27 mouse cellular contexts compared by ENCODE assay signal in genomic region chr3:50654441-50654840, GRCm38 (mm10).
"Had no signal": no experiment of that assay in that cellular context is flagged by ENCODE, and none has a peak within 500 bp of the region (broad histone marks: within the 10 kb centered on the region; RNA-seq: fewer than 3 reads in every experiment).

No protein-coding gene starts in this region.

- H3K4me1 ChIP-seq: embryonic facial prominence, embryonic 10.5 days; embryonic facial prominence, embryonic 12.5 days; embryonic facial prominence, embryonic 13.5 days; embryonic facial prominence, embryonic 15.5 days; forebrain, embryonic 10.5 days; forebrain, embryonic 12.5 days; forebrain, embryonic 13.5 days; forebrain, embryonic 15.5 days had no signal

- H3K27me3 ChIP-seq: embryonic facial prominence, embryonic 12.5 days; embryonic facial prominence, embryonic 13.5 days; embryonic facial prominence, embryonic 15.5 days; forebrain, embryonic 12.5 days; forebrain, embryonic 13.5 days; forebrain, embryonic 15.5 days had no signal

- H3K27ac ChIP-seq: embryonic facial prominence, embryonic 10.5 days; embryonic facial prominence, embryonic 12.5 days; embryonic facial prominence, embryonic 13.5 days; embryonic facial prominence, embryonic 15.5 days; forebrain, embryonic 10.5 days; forebrain, embryonic 12.5 days; forebrain, embryonic 13.5 days; forebrain, embryonic 15.5 days; gastrocnemius, adult 2 months; heart, adult 2 months had no signal

- ATAC-seq: forebrain, embryonic 13.5 days; forebrain, embryonic 14.5 days; forebrain, embryonic 15.5 days; forebrain, embryonic 16.5 days; forebrain, postnatal 0 days had no signal

- H3K9ac ChIP-seq: embryonic facial prominence, embryonic 12.5 days; embryonic facial prominence, embryonic 13.5 days; embryonic facial prominence, embryonic 15.5 days; forebrain, embryonic 12.5 days; forebrain, embryonic 13.5 days; forebrain, embryonic 15.5 days; forebrain, postnatal 0 days had no signal

- H3K36me3 ChIP-seq: embryonic facial prominence, embryonic 10.5 days; embryonic facial prominence, embryonic 12.5 days; embryonic facial prominence, embryonic 13.5 days; embryonic facial prominence, embryonic 15.5 days; forebrain, embryonic 10.5 days; forebrain, embryonic 12.5 days; forebrain, embryonic 15.5 days had no signal

- H3K9me3 ChIP-seq: embryonic facial prominence, embryonic 10.5 days; embryonic facial prominence, embryonic 12.5 days; embryonic facial prominence, embryonic 15.5 days; forebrain, embryonic 12.5 days; forebrain, embryonic 13.5 days; forebrain, embryonic 15.5 days had no signal

- H3K4me3 ChIP-seq: embryonic facial prominence, embryonic 10.5 days; embryonic facial prominence, embryonic 12.5 days; embryonic facial prominence, embryonic 13.5 days; embryonic facial prominence, embryonic 15.5 days; erythroblast, embryonic 14.5 days; forebrain, embryonic 10.5 days; forebrain, embryonic 12.5 days; forebrain, embryonic 13.5 days; forebrain, embryonic 15.5 days; gastrocnemius, adult 2 months; heart, adult 2 months had no signal

- DNase-seq: cerebellum, adult 8-10 months; cerebellum, adult 9-10 months; cerebellum, adult 9-11 months; cerebellum, postnatal 10 days; cerebellum, postnatal 14 days; cerebellum, postnatal 25 days; cerebellum, postnatal 36 days; embryo, embryonic 11 days; forebrain, postnatal 0 days; gastrocnemius, adult 2 months; gastrocnemius, postnatal 10 days; gastrocnemius, postnatal 14 days; gastrocnemius, postnatal 25 days; gastrocnemius, postnatal 36 days; heart, adult 18-20 months; heart, adult 2 months had no signal

- H3K4me2 ChIP-seq: embryonic facial prominence, embryonic 12.5 days; embryonic facial prominence, embryonic 13.5 days; embryonic facial prominence, embryonic 15.5 days; forebrain, embryonic 12.5 days; forebrain, embryonic 13.5 days; forebrain, embryonic 15.5 days had no signal
